Mouse (Mus musculus): ENCODE results near the gene Pygm. TPM values are rescaled to one million over a fixed set of nuclear protein-coding genes. Genes with fewer than 3 reads are reported as not detected.

Gene Pygm
- polyA plus RNA-seq, 1 experiment from 2014 or later: 8.0 TPM

DNA sequence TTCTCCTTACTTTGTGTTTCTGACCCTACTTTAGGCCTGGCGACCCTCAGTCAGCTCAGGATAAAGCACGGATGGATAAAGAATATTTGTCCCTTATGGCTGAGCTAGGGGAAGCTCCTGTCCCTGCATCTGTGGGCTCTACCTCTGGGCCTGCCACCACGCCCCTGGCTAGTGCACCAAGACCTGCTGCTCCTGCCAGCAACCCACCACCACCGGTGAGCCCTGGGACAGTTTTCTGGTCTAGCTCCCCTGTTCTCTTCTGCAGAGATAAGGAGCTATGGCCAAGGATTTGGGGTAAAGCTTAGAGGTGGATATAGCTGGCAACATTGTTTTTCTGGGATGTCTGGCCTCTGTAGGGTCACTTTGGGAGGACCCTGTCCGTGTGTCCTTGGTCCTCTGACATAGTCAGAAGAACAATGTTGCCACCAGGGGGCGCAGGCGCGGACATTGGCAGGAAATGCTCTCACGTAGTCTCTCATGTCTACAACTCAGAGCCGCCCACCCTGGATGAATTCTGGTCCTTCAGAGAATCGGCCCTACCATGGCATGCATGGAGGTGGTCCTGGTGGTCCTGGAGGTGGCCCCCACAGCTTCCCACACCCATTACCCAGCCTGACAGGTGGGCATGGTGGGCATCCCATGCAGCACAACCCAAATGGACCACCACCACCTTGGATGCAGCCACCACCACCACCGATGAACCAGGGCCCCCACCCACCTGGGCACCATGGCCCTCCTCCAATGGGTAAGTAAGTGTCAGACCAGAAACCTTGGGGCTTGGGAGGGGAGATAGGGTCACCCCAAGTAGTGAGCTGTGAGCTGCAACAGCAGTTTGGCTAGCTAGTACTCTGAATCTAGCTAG is 10.4 kb upstream of the Pygm start:
- no peak overlapping the region for H3K9ac ChIP-seq (ENCODE audit: low read length)
- H3K27ac ChIP-seq (replicated peaks): no peak overlapping the region
- no peaks in the 10 kb centered on the region for H3K27me3 ChIP-seq (ENCODE audit: control insufficient read depth, insufficient read depth, low read length)
- no peak overlapping the region for H3K4me3 ChIP-seq (ENCODE audit: low read depth, low read length)
- peaks cover 63% of the 10 kb centered on the region for H3K36me3 ChIP-seq (ENCODE audit: control insufficient read depth, insufficient read depth, low read length)
- no peaks in the 10 kb centered on the region for H3K9me3 ChIP-seq (ENCODE audit: control insufficient read depth, low read length)
- peak; percentile 86 for DNase-seq (ENCODE audit: low spot score)
- TF ChIP-seq CTCF (IDR thresholded peaks at IDR 0.05; ENCODE audit: low read depth) (peak; percentile 83), EP300 (optimal IDR thresholded peaks at IDR 0.05) (no peak)
- H3K4me2 ChIP-seq (replicated peaks; ENCODE audit: low read depth): no peak overlapping the region
- 57% methylated on average over 12 of the region's 12 CpGs for WGBS
- no peaks in the 10 kb centered on the region for H3K4me1 ChIP-seq (replicated peaks; ENCODE audit: control insufficient read depth, insufficient read depth)
- ATAC-seq (ENCODE audit: low FRiP score, low TSS enrichment): peak; percentile 38; the same call in 1 of the 2 replicates

GRCm38 (mm10) chr19:6374571-6374970 is 9.6 kb upstream of the Pygm start:
- DNase-seq (ENCODE audit: low spot score) (no peak), ATAC-seq (ENCODE audit: low FRiP score, low TSS enrichment) (no peak)
- Histone ChIP-seq H3K4me1 (replicated peaks; ENCODE audit: control insufficient read depth, insufficient read depth) (no peaks in the 10 kb centered on the region), H3K4me3 (ENCODE audit: low read depth, low read length) (no peak overlapping the region), H3K27me3 (ENCODE audit: control insufficient read depth, insufficient read depth, low read length) (no peaks in the 10 kb centered on the region), H3K27ac (replicated peaks) (no peak overlapping the region), H3K36me3 (ENCODE audit: control insufficient read depth, insufficient read depth, low read length) (peaks cover 63% of the 10 kb centered on the region), H3K9me3 (ENCODE audit: control insufficient read depth, low read length) (no peaks in the 10 kb centered on the region), H3K4me2 (replicated peaks; ENCODE audit: low read depth) (no peak overlapping the region), H3K9ac (ENCODE audit: low read length) (no peak overlapping the region)
- TF ChIP-seq EP300 (optimal IDR thresholded peaks at IDR 0.05) (no peak), CTCF (IDR thresholded peaks at IDR 0.05; ENCODE audit: low read depth) (no peak)
- 97% methylated on average over 10 of the region's 10 CpGs for WGBS

DNA sequence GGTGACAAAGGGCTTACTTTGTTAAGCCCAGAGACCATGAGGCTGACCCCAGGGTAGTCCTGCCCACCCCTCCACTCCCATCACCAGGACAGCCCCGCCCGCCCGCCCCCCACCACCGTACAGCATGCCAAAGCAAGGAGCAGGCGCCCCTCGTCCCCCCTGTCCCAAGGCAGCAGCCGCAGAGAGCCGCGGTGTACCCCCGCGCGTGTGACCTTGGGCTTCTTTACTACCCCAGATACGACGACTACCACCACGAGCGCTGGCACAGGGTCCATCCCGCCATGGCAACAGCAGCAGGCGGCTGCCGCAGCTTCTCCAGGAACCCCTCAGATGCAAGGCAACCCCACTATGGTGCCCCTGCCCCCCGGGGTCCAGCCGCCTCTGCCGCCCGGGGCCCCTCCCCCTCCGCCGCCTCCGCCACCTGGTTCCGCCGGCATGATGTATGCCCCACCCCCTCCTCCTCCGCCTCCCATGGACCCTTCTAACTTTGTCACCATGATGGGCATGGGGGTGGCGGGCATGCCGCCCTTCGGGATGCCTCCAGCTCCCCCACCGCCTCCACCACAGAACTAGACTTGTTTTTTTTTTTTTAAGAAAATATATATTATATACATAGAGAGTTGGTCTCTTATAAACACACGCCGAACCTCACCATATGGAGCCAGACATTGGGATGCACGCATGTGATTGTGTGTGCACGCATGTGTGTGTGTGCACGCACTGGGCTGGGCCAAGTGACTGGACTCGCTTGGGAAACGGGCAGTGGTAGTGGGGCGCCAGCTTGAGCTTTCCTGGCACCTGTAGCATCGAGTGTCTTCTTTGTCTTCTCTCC is 8.6 kb upstream of the Pygm start:
- H3K27me3 ChIP-seq (ENCODE audit: control insufficient read depth, insufficient read depth, low read length): no peaks in the 10 kb centered on the region
- H3K9ac ChIP-seq (ENCODE audit: low read length): no peak overlapping the region
- TF ChIP-seq EP300 (optimal IDR thresholded peaks at IDR 0.05) (no peak), CTCF (IDR thresholded peaks at IDR 0.05; ENCODE audit: low read depth) (no peak)
- peak; percentile 19; the same call in 1 of the 2 replicates for ATAC-seq (ENCODE audit: low FRiP score, low TSS enrichment)
- DNase-seq (ENCODE audit: low spot score): no peak
- peaks cover 61% of the 10 kb centered on the region for H3K36me3 ChIP-seq (ENCODE audit: control insufficient read depth, insufficient read depth, low read length)
- H3K4me2 ChIP-seq (replicated peaks; ENCODE audit: low read depth): no peak overlapping the region
- no peak overlapping the region for H3K4me3 ChIP-seq (ENCODE audit: low read depth, low read length)
- no peak overlapping the region for H3K27ac ChIP-seq (replicated peaks)
- WGBS: 87% methylated on average over 42 of the region's 42 CpGs
- H3K4me1 ChIP-seq (replicated peaks; ENCODE audit: control insufficient read depth, insufficient read depth): no peaks in the 10 kb centered on the region
- no peaks in the 10 kb centered on the region for H3K9me3 ChIP-seq (ENCODE audit: control insufficient read depth, low read length)

GRCm38 (mm10) chr19:6376255-6376564 is 8.0 kb upstream of the Pygm start:
- whole genome bisulfite sequencing: 75% methylated on average over 14 of the region's 14 CpGs
- DNase-seq (ENCODE audit: low spot score): peak; percentile 74
- Histone ChIP-seq H3K36me3 (ENCODE audit: control insufficient read depth, insufficient read depth, low read length) (peaks cover 56% of the 10 kb centered on the region), H3K27ac (replicated peaks) (no peak overlapping the region), H3K27me3 (ENCODE audit: control insufficient read depth, insufficient read depth, low read length) (no peaks in the 10 kb centered on the region), H3K9me3 (ENCODE audit: control insufficient read depth, low read length) (no peaks in the 10 kb centered on the region), H3K4me2 (replicated peaks; ENCODE audit: low read depth) (no peak overlapping the region), H3K9ac (ENCODE audit: low read length) (no peak overlapping the region), H3K4me1 (replicated peaks; ENCODE audit: control insufficient read depth, insufficient read depth) (no peaks in the 10 kb centered on the region), H3K4me3 (ENCODE audit: low read depth, low read length) (no peak overlapping the region)
- ATAC-seq (ENCODE audit: low FRiP score, low TSS enrichment): no peak
- peak; percentile 80 for TF ChIP-seq CTCF (IDR thresholded peaks at IDR 0.05; ENCODE audit: low read depth)
- TF ChIP-seq EP300 (optimal IDR thresholded peaks at IDR 0.05): no peak

DNA sequence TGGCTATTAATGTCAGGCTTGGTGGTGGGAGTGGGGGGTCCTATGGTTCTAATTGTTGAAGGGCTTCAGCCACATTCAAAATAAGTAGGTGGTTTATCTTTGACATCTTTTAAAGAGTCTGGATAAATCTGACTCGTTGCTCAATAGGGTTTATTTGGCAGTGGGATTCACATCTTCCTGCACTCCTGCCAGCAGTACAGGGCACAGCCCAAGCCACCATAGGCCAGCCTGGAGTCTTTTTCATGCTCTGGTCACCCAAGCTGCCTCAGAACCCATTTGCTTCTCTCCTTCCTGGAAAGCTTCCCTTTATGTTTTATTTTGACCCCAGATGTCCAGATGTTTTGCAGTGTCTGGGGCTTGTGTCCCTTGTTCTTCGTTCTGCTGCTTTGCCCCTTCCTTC is 7.6 kb upstream of the Pygm start:
- Histone ChIP-seq H3K27me3 (ENCODE audit: control insufficient read depth, insufficient read depth, low read length) (no peaks in the 10 kb centered on the region), H3K4me1 (replicated peaks; ENCODE audit: control insufficient read depth, insufficient read depth) (no peaks in the 10 kb centered on the region), H3K36me3 (ENCODE audit: control insufficient read depth, insufficient read depth, low read length) (peaks cover 52% of the 10 kb centered on the region), H3K4me3 (ENCODE audit: low read depth, low read length) (no peak overlapping the region), H3K27ac (replicated peaks) (no peak overlapping the region), H3K9ac (ENCODE audit: low read length) (no peak overlapping the region), H3K4me2 (replicated peaks; ENCODE audit: low read depth) (no peak overlapping the region), H3K9me3 (ENCODE audit: control insufficient read depth, low read length) (no peaks in the 10 kb centered on the region)
- ATAC-seq (ENCODE audit: low FRiP score, low TSS enrichment) (no peak), DNase-seq (ENCODE audit: low spot score) (no peak)
- TF ChIP-seq EP300 (optimal IDR thresholded peaks at IDR 0.05) (no peak), CTCF (IDR thresholded peaks at IDR 0.05; ENCODE audit: low read depth) (no peak)
- WGBS: 63% methylated on average over 2 of the region's 2 CpGs

Data from stomach, postnatal 0 days (tissue).